Mouse (Mus musculus): Measurements from ENCODE around the gene C1rl. TPM values are rescaled to one million over a fixed set of nuclear protein-coding genes. Genes with fewer than 3 reads are reported as not detected.
A peak's percentile ranks its signal among the peaks of the same experiment; 100 is the strongest.
"Not testable (repeated sequence)": the region's sequence is repeated elsewhere in the genome, so short reads cannot be mapped to it uniquely, and the experiment has no call there.

The C1rl gene
- polyA plus RNA-seq, 1 experiment from 2014 or later, result 0.78 TPM

- WGBS, result 79% methylated on average over 5 of the region's 5 CpGs
These were observed 9.1 kb downstream of the C1rl start for GRCm38 (mm10) chr6:124502021-124502420.

GRCm38 (mm10) chr6:124505028-124505427 is 12.1 kb downstream of the C1rl start:
- Histone ChIP-seq H3K27ac (ENCODE audit: low read depth) (no peak overlapping the region), H3K27me3 (ENCODE audit: insufficient read depth, low read length) (no peaks in the 10 kb centered on the region), H3K4me3 (ENCODE audit: low read depth, low read length) (no peak overlapping the region), H3K4me1 (ENCODE audit: insufficient read depth) (no peaks in the 10 kb centered on the region), H3K9ac (no peak overlapping the region), H3K4me2 (no peak overlapping the region), H3K36me3 (ENCODE audit: insufficient read depth) (no peaks in the 10 kb centered on the region), H3K9me3 (ENCODE audit: low read depth, low read length) (no peaks in the 10 kb centered on the region)
- DNase-seq (no peak), ATAC-seq (ENCODE audit: insufficient read depth) (no peak)
- no peak for TF ChIP-seq CTCF (IDR thresholded peaks at IDR 0.05; ENCODE audit: low read depth)
- 60% methylated on average over 4 of the region's 4 CpGs for WGBS

More at GRCm38 (mm10) chr6:124502021-124502420, 9.1 kb downstream of the C1rl start:
- Histone ChIP-seq H3K4me1 (ENCODE audit: insufficient read depth) (no peaks in the 10 kb centered on the region), H3K27me3 (ENCODE audit: insufficient read depth, low read length) (no peaks in the 10 kb centered on the region), H3K27ac (ENCODE audit: low read depth) (no peak overlapping the region), H3K9me3 (ENCODE audit: low read depth, low read length) (no peaks in the 10 kb centered on the region), H3K36me3 (ENCODE audit: insufficient read depth) (no peaks in the 10 kb centered on the region), H3K9ac (no peak overlapping the region), H3K4me3 (ENCODE audit: low read depth, low read length) (no peak overlapping the region), H3K4me2 (no peak overlapping the region)
- no peak for TF ChIP-seq CTCF (IDR thresholded peaks at IDR 0.05; ENCODE audit: low read depth)
- ATAC-seq (ENCODE audit: insufficient read depth), result no peak
- no peak for DNase-seq

GRCm38 (mm10) chr6:124506991-124507390 is 14.1 kb downstream of the C1rl start:
- Histone ChIP-seq H3K9me3 (ENCODE audit: low read depth, low read length) (no peaks in the 10 kb centered on the region), H3K9ac (no peak overlapping the region), H3K4me1 (ENCODE audit: insufficient read depth) (no peaks in the 10 kb centered on the region), H3K36me3 (ENCODE audit: insufficient read depth) (no peaks in the 10 kb centered on the region), H3K27ac (ENCODE audit: low read depth) (no peak overlapping the region), H3K27me3 (ENCODE audit: insufficient read depth, low read length) (no peaks in the 10 kb centered on the region), H3K4me2 (no peak overlapping the region), H3K4me3 (ENCODE audit: low read depth, low read length) (no peak overlapping the region)
- 67% methylated on average over 6 of the region's 6 CpGs for WGBS
- TF ChIP-seq CTCF (IDR thresholded peaks at IDR 0.05; ENCODE audit: low read depth), result no peak
- ATAC-seq (ENCODE audit: insufficient read depth) (no peak), DNase-seq (no peak)

DNA sequence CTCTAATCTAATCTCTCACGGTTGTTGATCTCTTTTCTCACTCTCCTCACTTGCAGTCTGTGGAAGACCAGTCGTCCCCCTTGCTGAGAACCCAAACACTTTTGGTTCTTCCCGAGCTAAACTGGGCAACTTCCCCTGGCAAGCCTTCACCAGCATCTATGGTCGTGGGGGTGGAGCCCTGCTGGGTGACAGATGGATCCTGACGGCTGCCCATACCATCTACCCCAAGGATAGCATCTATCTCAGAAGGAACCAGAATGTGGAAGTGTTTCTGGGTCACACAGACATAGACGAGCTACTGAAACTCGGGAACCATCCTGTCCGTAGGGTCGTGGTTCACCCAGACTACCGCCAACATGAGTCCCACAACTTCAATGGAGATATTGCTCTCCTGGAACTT is 15.4 kb downstream of the C1rl start:
- Histone ChIP-seq H3K27ac (ENCODE audit: low read depth) (no peak overlapping the region), H3K9me3 (ENCODE audit: low read depth, low read length) (no peaks in the 10 kb centered on the region), H3K4me1 (ENCODE audit: insufficient read depth) (no peaks in the 10 kb centered on the region), H3K36me3 (ENCODE audit: insufficient read depth) (no peaks in the 10 kb centered on the region), H3K27me3 (ENCODE audit: insufficient read depth, low read length) (no peaks in the 10 kb centered on the region), H3K9ac (no peak overlapping the region), H3K4me3 (ENCODE audit: low read depth, low read length) (no peak overlapping the region), H3K4me2 (no peak overlapping the region)
- DNase-seq, result no peak
- 68% methylated on average over 10 of the region's 10 CpGs for WGBS
- ATAC-seq (ENCODE audit: insufficient read depth), result no peak
- TF ChIP-seq CTCF (IDR thresholded peaks at IDR 0.05; ENCODE audit: low read depth), result no peak

DNA sequence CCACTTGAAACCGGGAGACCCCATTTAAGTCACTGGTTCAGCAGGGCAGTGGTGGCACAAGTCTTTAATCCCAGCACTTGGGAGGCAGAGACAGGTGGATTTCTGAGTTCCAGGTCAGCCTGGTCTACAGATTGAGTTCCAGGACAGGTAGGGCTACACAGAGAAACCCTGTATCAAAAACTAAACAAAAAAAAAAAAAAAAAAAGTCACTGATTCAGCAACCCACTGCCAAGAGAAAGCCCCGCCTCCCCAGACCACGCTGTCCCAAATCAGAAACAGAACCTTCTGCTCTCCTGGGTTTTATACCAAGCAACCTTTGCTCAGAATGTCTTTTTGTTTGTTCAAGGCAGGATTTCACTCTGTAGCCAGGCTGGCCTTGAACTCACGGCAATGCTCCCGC is 16.3 kb downstream of the C1rl start:
- ATAC-seq (ENCODE audit: insufficient read depth); H3K4me2 ChIP-seq; H3K9ac ChIP-seq; H3K27ac ChIP-seq (ENCODE audit: low read depth); H3K4me1 ChIP-seq (ENCODE audit: insufficient read depth); DNase-seq; H3K36me3 ChIP-seq (ENCODE audit: insufficient read depth); H3K4me3 ChIP-seq (ENCODE audit: low read depth, low read length); H3K27me3 ChIP-seq (ENCODE audit: insufficient read depth, low read length); H3K9me3 ChIP-seq (ENCODE audit: low read depth, low read length): not testable (repeated sequence)
- WGBS, result 86% methylated on average over 5 of the region's 5 CpGs

- no peak for DNase-seq
- no peak for TF ChIP-seq CTCF (IDR thresholded peaks at IDR 0.05; ENCODE audit: low read depth)
- Histone ChIP-seq H3K36me3 (ENCODE audit: insufficient read depth) (no peaks in the 10 kb centered on the region), H3K4me2 (no peak overlapping the region), H3K4me3 (ENCODE audit: low read depth, low read length) (no peak overlapping the region), H3K9ac (no peak overlapping the region), H3K27ac (ENCODE audit: low read depth) (no peak overlapping the region), H3K27me3 (ENCODE audit: insufficient read depth, low read length) (no peaks in the 10 kb centered on the region), H3K9me3 (ENCODE audit: low read depth, low read length) (no peaks in the 10 kb centered on the region), H3K4me1 (ENCODE audit: insufficient read depth) (no peaks in the 10 kb centered on the region)
- 62% methylated on average over 6 of the region's 6 CpGs for WGBS
- ATAC-seq (ENCODE audit: insufficient read depth), result no peak; the same call in 1 of the 2 replicates
These were observed 19.0 kb downstream of the C1rl start for GRCm38 (mm10) chr6:124511936-124512335.

GRCm38 (mm10) chr6:124512355-124512836 is 19.5 kb downstream of the C1rl start, which contains the start of gene C1ra:
TSS of gene C1ra (plus strand) at chr6:124512405.
- Histone ChIP-seq H3K9me3 (ENCODE audit: low read depth, low read length) (no peaks in the 10 kb centered on the region), H3K4me3 (ENCODE audit: low read depth, low read length) (peak within 1 kb of the TSS; percentile 21), H3K4me2 (peak within 1 kb of the TSS; percentile 58), H3K27me3 (ENCODE audit: insufficient read depth, low read length) (no peaks in the 10 kb centered on the region), H3K9ac (peak within 1 kb of the TSS; percentile 38; the same call in 1 of the 2 replicates), H3K36me3 (ENCODE audit: insufficient read depth) (no peaks in the 10 kb centered on the region), H3K27ac (ENCODE audit: low read depth) (no peak within 1 kb of the TSS), H3K4me1 (ENCODE audit: insufficient read depth) (no peaks in the 10 kb centered on the region)
- DNase-seq (peak; percentile 86), ATAC-seq (ENCODE audit: insufficient read depth) (peak; percentile 58)
- 4% methylated on average over 6 of the region's 6 CpGs for WGBS
- TF ChIP-seq CTCF (IDR thresholded peaks at IDR 0.05; ENCODE audit: low read depth), result peak; percentile 80

DNA sequence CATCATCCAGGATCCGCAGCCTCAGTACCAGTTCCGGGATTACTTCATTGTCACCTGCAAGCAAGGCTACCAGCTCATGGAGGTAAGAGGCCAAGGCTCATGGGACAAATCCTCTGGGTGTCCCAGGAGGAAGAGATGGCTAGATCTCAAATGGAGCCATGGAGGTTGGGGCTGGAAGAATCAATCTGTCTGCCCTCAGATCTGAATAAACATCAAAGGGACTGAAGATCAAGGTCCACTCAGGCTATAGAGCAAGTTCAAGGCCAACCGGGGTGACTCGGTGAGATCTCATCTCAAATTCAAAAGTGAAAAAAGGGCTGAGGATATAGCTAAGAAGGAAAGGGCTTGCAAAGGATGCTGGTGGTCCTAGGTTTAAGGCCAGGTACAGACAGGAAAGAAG is 24.8 kb downstream of the C1rl start:
- H3K4me1 ChIP-seq (ENCODE audit: insufficient read depth); H3K36me3 ChIP-seq (ENCODE audit: insufficient read depth); H3K4me2 ChIP-seq; H3K9ac ChIP-seq; H3K27me3 ChIP-seq (ENCODE audit: insufficient read depth, low read length); H3K27ac ChIP-seq (ENCODE audit: low read depth); H3K9me3 ChIP-seq (ENCODE audit: low read depth, low read length); H3K4me3 ChIP-seq (ENCODE audit: low read depth, low read length); DNase-seq; ATAC-seq (ENCODE audit: insufficient read depth): not testable (repeated sequence)
- WGBS, result 86% methylated on average over 4 of the region's 4 CpGs

DNA sequence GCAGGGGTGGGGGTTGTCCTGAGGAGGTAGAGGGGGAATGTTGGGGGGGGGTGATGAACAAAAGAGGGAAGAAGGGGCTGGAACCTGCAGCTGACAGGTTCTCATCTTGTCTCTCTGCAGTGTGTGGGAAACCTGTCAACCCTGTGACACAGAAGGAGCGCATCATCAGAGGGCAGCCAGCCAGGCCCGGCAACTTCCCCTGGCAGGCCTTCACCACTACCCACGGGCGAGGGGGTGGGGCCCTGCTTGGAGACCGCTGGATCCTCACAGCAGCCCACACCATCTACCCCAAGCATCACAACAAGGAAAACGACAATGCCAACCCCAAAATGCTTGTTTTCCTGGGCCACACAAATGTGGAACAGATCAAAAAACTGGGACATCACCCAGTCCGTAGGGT is 29.2 kb downstream of the C1rl start:
- H3K4me1 ChIP-seq (ENCODE audit: insufficient read depth); H3K27me3 ChIP-seq (ENCODE audit: insufficient read depth, low read length); H3K4me3 ChIP-seq (ENCODE audit: low read depth, low read length); H3K36me3 ChIP-seq (ENCODE audit: insufficient read depth); ATAC-seq (ENCODE audit: insufficient read depth); DNase-seq; H3K9me3 ChIP-seq (ENCODE audit: low read depth, low read length); H3K27ac ChIP-seq (ENCODE audit: low read depth); H3K4me2 ChIP-seq; H3K9ac ChIP-seq: not testable (repeated sequence)
- WGBS, result 59% methylated on average over 7 of the region's 7 CpGs
